Mouse (Mus musculus) neural tube, embryonic 15.5 days (tissue): Measurements from ENCODE around the gene Tmem115. TPM values are rescaled to one million over a fixed set of nuclear protein-coding genes. Genes with fewer than 3 reads are reported as not detected.

Source experiments
- ATAC-seq: fragments of 200-750 bp; cut with Nextera tagmentation; 2 replicates; pipeline ENCODE4 v1.8.0; 2017; ENCODE audit warnings: mild to moderate bottlenecking, moderate TSS enrichment, moderate library complexity; ENCODE audit not compliant: low FRiP score
- H3K27ac ChIP-seq: fragments of 300-500 bp; sonication (generic); replicated peaks from 2 replicates; pipeline ENCODE4 v1.5.1; 2015; ENCODE audit warnings: mild to moderate bottlenecking, inconsistent platforms
- H3K27me3 ChIP-seq: fragments of 300-500 bp; sonication (generic); replicated peaks from 2 replicates; pipeline ENCODE4 v1.6.1; 2015; ENCODE audit warnings: inconsistent platforms
- H3K36me3 ChIP-seq: fragments of 300-500 bp; sonication (generic); 2 replicates; pipeline ENCODE4 v1.6.1; 2015; ENCODE audit warnings: inconsistent platforms
- H3K4me1 ChIP-seq: fragments of 300-500 bp; sonication (generic); 2 replicates; pipeline ENCODE4 v1.6.1; 2015; ENCODE audit warnings: inconsistent platforms
- H3K4me2 ChIP-seq: fragments of 300-500 bp; sonication (generic); 2 replicates; pipeline ENCODE4 v1.6.1; 2015; ENCODE audit warnings: inconsistent platforms, mild to moderate bottlenecking, moderate library complexity
- H3K4me3 ChIP-seq: fragments of 300-500 bp; sonication (generic); replicated peaks from 2 replicates; pipeline ENCODE4 v1.5.1; 2015; ENCODE audit warnings: mild to moderate bottlenecking, inconsistent platforms
- H3K9ac ChIP-seq: fragments of 300-500 bp; sonication (generic); replicated peaks from 2 replicates; pipeline ENCODE4 v1.6.1; 2015; ENCODE audit warnings: mild to moderate bottlenecking, inconsistent platforms
- H3K9me3 ChIP-seq: fragments of 300-500 bp; sonication (generic); replicated peaks from 2 replicates; pipeline ENCODE4 v1.6.1; 2016; ENCODE audit warnings: inconsistent platforms
- WGBS: fragments of 180-500 bp; shearing (Covaris S2); methylation state at CpG from one replicate; pipeline ENCODE4 v1.1.7; 2015; ENCODE audit warnings: mixed read lengths; 5-methylcytosine and 5-hydroxymethylcytosine counted together
- polyA plus RNA-seq: library from polyadenylated mRNA; unstranded; fragments of >200 nt; fragmentation: Nextera tagmentation; extraction: Ambion mirVana; gene quantifications from 2 replicates; pipeline ENCODE4 v1.2.1, GENCODE M21; 2015

Tmem115 gene
- polyA plus RNA-seq, 1 experiment from 2014 or later: 45.7 TPM

GRCm38 (mm10) chr9:107543299-107543698, 9.6 kb downstream of the Tmem115 start:
- Histone ChIP-seq H3K4me3 (no peak overlapping the region), H3K36me3 (peaks cover 37% of the 10 kb centered on the region), H3K27ac (no peak overlapping the region), H3K9me3 (no peaks in the 10 kb centered on the region), H3K4me1 (peaks cover 52% of the 10 kb centered on the region), H3K27me3 (peaks cover 3% of the 10 kb centered on the region; the same call in 1 of the 2 replicates), H3K4me2 (peak overlapping the region; percentile 80), H3K9ac (no peak overlapping the region)
- WGBS: 85% methylated on average over 11 of the region's 11 CpGs
- ATAC-seq: no peak

- peaks cover 50% of the 10 kb centered on the region for H3K4me1 ChIP-seq
- H3K4me2 ChIP-seq: no peak overlapping the region
- H3K36me3 ChIP-seq: peaks cover 27% of the 10 kb centered on the region
- no peak for ATAC-seq
- no peaks in the 10 kb centered on the region for H3K9me3 ChIP-seq
- no peak overlapping the region for H3K4me3 ChIP-seq
- WGBS: 97% methylated on average over 17 of the region's 17 CpGs
- no peak overlapping the region for H3K9ac ChIP-seq
- H3K27ac ChIP-seq: no peak overlapping the region
- H3K27me3 ChIP-seq: peaks cover 12% of the 10 kb centered on the region; the same call in 1 of the 2 replicates
Measured at GRCm38 (mm10) chr9:107544196-107544700, 10.5 kb downstream of the Tmem115 start.

- no peak overlapping the region for H3K9ac ChIP-seq
- H3K36me3 ChIP-seq: peaks cover 22% of the 10 kb centered on the region
- no peak overlapping the region for H3K4me2 ChIP-seq
- H3K4me1 ChIP-seq: peaks cover 50% of the 10 kb centered on the region
- peaks cover 16% of the 10 kb centered on the region for H3K27me3 ChIP-seq
- no peaks in the 10 kb centered on the region for H3K9me3 ChIP-seq
- no peak for ATAC-seq
- 94% methylated on average over 12 of the region's 12 CpGs for WGBS
- no peak overlapping the region for H3K27ac ChIP-seq
- no peak overlapping the region for H3K4me3 ChIP-seq
Measured at GRCm38 (mm10) chr9:107544729-107545128, 11.0 kb downstream of the Tmem115 start.

GRCm38 (mm10) chr9:107545199-107545598, 11.5 kb downstream of the Tmem115 start:
- Histone ChIP-seq H3K27ac (no peak overlapping the region), H3K9ac (no peak overlapping the region), H3K4me1 (peaks cover 46% of the 10 kb centered on the region), H3K9me3 (no peaks in the 10 kb centered on the region), H3K36me3 (peaks cover 18% of the 10 kb centered on the region), H3K4me2 (no peak overlapping the region), H3K27me3 (peaks cover 20% of the 10 kb centered on the region), H3K4me3 (no peak overlapping the region)
- WGBS: 90% methylated on average over 10 of the region's 10 CpGs
- no peak for ATAC-seq

- H3K4me2 ChIP-seq: no peak overlapping the region
- no peak overlapping the region for H3K27ac ChIP-seq
- H3K27me3 ChIP-seq: peaks cover 24% of the 10 kb centered on the region
- no peaks in the 10 kb centered on the region for H3K9me3 ChIP-seq
- WGBS: 12% methylated on average over 3 of the region's 3 CpGs
- no peak overlapping the region for H3K4me3 ChIP-seq
- H3K9ac ChIP-seq: no peak overlapping the region
- no peak for ATAC-seq
- peaks cover 42% of the 10 kb centered on the region for H3K4me1 ChIP-seq
- peaks cover 17% of the 10 kb centered on the region for H3K36me3 ChIP-seq
Measured at GRCm38 (mm10) chr9:107545602-107546001, 11.9 kb downstream of the Tmem115 start.

GRCm38 (mm10) chr9:107547026-107547425, 13.3 kb downstream of the Tmem115 start, which contains the start of gene Zmynd10:
Gene Zmynd10, plus strand, starts transcription at chr9:107547298.
- Histone ChIP-seq H3K9me3 (no peaks in the 10 kb centered on the region), H3K27ac (peak within 1 kb of the TSS; percentile 64), H3K4me2 (peak within 1 kb of the TSS; percentile 56), H3K4me1 (peaks cover 48% of the 10 kb centered on the region), H3K36me3 (peaks cover 17% of the 10 kb centered on the region), H3K27me3 (peaks cover 39% of the 10 kb centered on the region), H3K9ac (peak within 1 kb of the TSS; percentile 20; the same call in 1 of the 2 replicates), H3K4me3 (peak within 1 kb of the TSS; percentile 26)
- peak; percentile 48 for ATAC-seq
- 3% methylated on average over 20 of the region's 20 CpGs for WGBS

- Histone ChIP-seq H3K9ac (no peak overlapping the region), H3K9me3 (no peaks in the 10 kb centered on the region), H3K27me3 (peaks cover 48% of the 10 kb centered on the region), H3K36me3 (peaks cover 17% of the 10 kb centered on the region), H3K4me2 (no peak overlapping the region), H3K4me1 (peaks cover 48% of the 10 kb centered on the region), H3K4me3 (no peak overlapping the region), H3K27ac (no peak overlapping the region)
- WGBS: 83% methylated on average over 5 of the region's 5 CpGs
- ATAC-seq: no peak
Measured at GRCm38 (mm10) chr9:107547957-107548356, 14.2 kb downstream of the Tmem115 start.

- no peak for ATAC-seq
- WGBS: 91% methylated on average over 10 of the region's 10 CpGs
- Histone ChIP-seq H3K27ac (no peak overlapping the region), H3K4me3 (no peak overlapping the region), H3K9me3 (no peaks in the 10 kb centered on the region), H3K27me3 (peaks cover 50% of the 10 kb centered on the region), H3K9ac (no peak overlapping the region), H3K36me3 (peaks cover 12% of the 10 kb centered on the region), H3K4me1 (peaks cover 51% of the 10 kb centered on the region), H3K4me2 (no peak overlapping the region)
Measured at GRCm38 (mm10) chr9:107548820-107549219, 15.1 kb downstream of the Tmem115 start.

GRCm38 (mm10) chr9:107549297-107550074, 15.7 kb downstream of the Tmem115 start:
- H3K27ac ChIP-seq: no peak overlapping the region
- peaks cover 53% of the 10 kb centered on the region for H3K4me1 ChIP-seq
- WGBS: 91% methylated on average over 20 of the region's 20 CpGs
- H3K4me3 ChIP-seq: no peak overlapping the region
- H3K9ac ChIP-seq: no peak overlapping the region
- no peaks in the 10 kb centered on the region for H3K9me3 ChIP-seq
- no peak for ATAC-seq
- H3K4me2 ChIP-seq: no peak overlapping the region
- peaks cover 5% of the 10 kb centered on the region for H3K36me3 ChIP-seq
- peaks cover 50% of the 10 kb centered on the region for H3K27me3 ChIP-seq

GRCm38 (mm10) chr9:107550491-107551116, 16.9 kb downstream of the Tmem115 start:
- H3K27me3 ChIP-seq: peaks cover 50% of the 10 kb centered on the region
- H3K4me3 ChIP-seq: peak overlapping the region; percentile 36
- no peak for ATAC-seq
- peaks cover 60% of the 10 kb centered on the region for H3K4me1 ChIP-seq
- no peak overlapping the region for H3K27ac ChIP-seq
- H3K9ac ChIP-seq: 0 out of 2 replicates have a peak overlapping the region, but pooled peaks have one; percentile 45
- H3K4me2 ChIP-seq: peak overlapping the region; percentile 89
- no peaks in the 10 kb centered on the region for H3K9me3 ChIP-seq
- no peaks in the 10 kb centered on the region for H3K36me3 ChIP-seq
- 31% methylated on average over 23 of the region's 23 CpGs for WGBS

- 0 out of 2 replicates have a peak within 1 kb of the TSS, but pooled peaks have one; percentile 38 for H3K27ac ChIP-seq
Measured at GRCm38 (mm10) chr9:107551117-107551889, 17.6 kb downstream of the Tmem115 start, which contains the start of gene Rassf1. Gene Rassf1, plus strand, starts transcription at chr9:107551555.

More at GRCm38 (mm10) chr9:107551117-107551889, 17.6 kb downstream of the Tmem115 start, which contains the start of gene Rassf1:
- ATAC-seq: no peak
- Histone ChIP-seq H3K4me3 (peak within 1 kb of the TSS; percentile 36), H3K4me2 (peak within 1 kb of the TSS; percentile 89), H3K9me3 (no peaks in the 10 kb centered on the region), H3K36me3 (no peaks in the 10 kb centered on the region), H3K4me1 (peaks cover 61% of the 10 kb centered on the region), H3K27me3 (peaks cover 50% of the 10 kb centered on the region), H3K9ac (peak within 1 kb of the TSS; percentile 45)
- WGBS: 2% methylated on average over 63 of the region's 63 CpGs
